Mouse (Mus musculus): Measurements from ENCODE around the gene Aacs.
A peak's percentile ranks its signal among the peaks of the same experiment; 100 is the strongest.
"Not testable (repeated sequence)": the region's sequence is repeated elsewhere in the genome, so short reads cannot be mapped to it uniquely, and the experiment has no call there.

Aacs gene

DNA sequence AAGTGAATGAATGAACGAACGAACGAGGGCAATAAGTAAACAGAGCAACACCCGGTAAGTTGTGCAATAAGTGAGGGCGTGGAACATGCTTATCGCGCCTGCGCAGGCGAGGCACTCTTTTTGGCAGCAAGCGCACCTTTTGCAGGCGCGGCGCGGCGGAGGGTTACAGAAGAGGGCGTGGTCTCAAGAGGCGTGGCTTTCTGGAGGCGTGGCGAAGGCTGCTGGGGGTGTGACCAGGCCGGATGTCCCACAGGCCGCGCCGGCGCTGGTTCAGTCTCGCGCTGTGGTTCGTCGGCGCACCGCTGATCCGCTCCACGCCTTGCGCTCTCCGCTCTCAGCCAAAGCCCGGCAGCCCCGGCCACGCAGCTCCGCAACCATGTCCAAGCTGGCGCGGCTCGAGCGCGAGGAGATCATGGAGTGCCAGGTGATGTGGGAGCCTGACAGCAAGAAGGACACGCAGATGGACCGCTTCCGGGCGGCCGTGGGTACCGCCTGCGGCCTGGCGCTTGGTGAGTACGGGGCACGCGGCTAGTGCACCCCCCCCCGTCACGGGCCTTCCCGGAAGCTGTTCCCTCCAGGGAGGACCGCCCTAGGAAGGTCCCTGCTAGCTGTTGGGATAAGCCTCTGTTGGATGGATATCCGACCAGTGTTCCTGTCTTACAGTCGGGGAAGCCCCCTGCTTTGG, at the start of gene Aacs:
Gene Aacs (plus strand): TSS at position 214 of the 685 bp plus-strand sequence.
- peak; percentile 97 to 98 for DNase-seq

DNA sequence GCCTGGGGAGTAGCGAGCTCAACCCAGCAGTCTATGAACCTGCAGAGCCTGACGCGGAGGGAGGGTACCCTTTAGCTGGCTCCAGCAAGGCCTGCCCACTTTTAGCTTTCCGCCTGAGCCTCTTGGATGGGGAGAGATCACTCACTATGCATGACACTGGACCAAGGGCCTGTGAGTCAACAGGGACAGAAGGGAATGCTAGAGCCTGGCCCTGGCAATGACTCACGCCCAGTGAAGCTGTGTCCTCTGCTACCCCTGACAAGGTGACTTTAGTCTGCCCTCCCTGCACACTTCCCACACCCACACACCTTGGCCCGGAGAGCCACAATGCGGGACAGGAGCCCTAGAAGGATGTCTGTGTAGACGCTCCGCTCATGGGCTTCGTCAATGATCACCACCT, 49.3 kb upstream of the Aacs start:
- no peak for DNase-seq

DNA sequence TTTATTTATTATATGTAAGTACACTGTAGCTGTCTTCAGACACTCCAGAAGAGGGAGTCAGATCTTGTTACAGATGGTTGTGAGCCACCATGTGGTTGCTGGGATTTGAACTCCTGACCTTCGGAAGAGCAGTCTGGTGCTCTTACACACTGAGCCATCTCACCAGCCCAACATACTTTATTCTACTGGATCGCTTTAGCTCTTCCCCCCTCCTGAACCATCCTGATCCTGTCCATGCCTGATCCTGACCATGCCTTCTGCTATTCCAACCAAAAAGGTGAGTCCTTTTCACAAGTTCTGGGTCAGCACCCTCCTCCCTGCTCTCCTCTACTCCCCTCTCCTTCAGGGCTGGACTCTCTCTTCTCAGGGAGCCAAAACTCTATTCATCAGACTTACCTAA, 43.3 kb upstream of the Aacs start:
- DNase-seq: not testable (repeated sequence)

DNA sequence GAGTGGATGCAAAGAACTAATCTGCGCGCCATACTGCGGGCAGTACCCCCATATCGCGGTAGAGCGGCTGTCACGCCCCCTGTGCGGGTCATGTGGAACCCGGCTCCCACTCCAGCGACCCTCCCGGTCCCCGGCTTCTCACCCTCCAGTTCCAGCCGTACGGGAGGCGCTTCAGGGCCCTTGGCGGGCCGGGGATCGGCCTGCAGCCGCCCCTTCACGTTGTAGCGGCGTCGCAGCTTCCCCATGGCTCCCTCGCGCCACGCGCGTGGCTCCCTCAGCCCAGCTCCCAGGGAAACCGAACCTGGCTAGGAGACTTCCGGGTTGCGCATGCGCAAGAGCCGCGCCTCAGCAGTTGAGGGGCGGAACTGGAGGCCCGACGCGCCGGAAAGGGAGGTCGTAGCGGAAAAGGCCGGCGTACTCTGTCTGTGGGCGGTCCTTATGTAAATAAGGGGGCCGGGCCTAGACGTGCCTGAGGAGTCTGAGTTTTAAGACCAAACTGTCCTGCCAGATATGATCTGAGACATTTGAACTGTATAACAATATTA, 41.7 kb upstream of the Aacs start, which contains the start of gene Dhx37:
Gene Dhx37 (minus strand): TSS at position 329 of the 545 bp plus-strand sequence.
- peak; percentile 93 to 96 for DNase-seq

DNA sequence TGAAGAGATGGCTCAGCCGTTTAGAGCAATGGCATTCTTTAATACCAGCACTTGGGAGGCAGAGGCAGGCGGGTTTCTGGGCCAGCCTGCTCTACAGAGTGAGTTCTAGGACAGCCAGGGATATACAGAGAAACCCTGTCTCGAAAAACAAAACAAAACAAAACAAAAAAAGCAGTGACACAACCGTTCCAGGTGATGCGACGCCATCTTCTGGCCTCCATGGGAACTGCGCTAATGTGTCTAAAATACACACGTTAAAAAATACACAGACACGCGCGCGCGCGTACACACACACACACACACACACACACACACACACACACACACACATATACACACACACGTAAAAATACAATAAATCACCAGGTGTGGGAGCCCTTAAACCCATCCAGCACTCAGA, 41.3 kb upstream of the Aacs start:
- DNase-seq: not testable (repeated sequence)

DNA sequence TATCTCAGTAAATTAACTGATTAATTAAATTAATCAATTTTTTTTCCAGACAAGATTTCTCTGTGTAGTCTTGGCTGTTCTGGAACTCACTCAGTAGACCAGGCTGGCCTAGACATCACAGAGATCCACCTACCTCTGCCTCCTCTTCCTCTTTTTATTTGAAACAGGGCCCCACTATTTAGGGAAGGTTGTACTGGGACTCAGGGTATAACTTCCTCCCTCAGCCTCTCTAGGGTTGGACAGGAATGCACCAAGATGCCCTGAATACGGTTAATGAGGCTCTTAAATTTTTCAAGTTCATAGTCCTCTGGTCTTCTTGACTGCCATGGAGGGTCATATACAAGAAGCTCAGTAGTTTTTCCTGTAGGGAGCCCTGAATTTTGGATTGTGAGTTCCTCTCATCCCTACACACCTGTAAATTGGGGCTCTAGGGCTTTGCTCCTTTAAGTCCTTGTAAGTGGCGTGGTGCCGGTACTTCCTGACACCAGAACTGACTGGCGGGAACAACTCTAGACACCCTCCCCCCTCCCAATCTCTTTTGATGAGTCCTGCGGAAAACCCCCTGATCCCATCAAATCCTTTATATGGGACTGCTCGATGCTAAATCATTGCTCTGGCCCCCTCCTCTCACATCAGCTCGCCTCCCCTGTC, 34.9 kb upstream of the Aacs start:
- DNase-seq: no peak

DNA sequence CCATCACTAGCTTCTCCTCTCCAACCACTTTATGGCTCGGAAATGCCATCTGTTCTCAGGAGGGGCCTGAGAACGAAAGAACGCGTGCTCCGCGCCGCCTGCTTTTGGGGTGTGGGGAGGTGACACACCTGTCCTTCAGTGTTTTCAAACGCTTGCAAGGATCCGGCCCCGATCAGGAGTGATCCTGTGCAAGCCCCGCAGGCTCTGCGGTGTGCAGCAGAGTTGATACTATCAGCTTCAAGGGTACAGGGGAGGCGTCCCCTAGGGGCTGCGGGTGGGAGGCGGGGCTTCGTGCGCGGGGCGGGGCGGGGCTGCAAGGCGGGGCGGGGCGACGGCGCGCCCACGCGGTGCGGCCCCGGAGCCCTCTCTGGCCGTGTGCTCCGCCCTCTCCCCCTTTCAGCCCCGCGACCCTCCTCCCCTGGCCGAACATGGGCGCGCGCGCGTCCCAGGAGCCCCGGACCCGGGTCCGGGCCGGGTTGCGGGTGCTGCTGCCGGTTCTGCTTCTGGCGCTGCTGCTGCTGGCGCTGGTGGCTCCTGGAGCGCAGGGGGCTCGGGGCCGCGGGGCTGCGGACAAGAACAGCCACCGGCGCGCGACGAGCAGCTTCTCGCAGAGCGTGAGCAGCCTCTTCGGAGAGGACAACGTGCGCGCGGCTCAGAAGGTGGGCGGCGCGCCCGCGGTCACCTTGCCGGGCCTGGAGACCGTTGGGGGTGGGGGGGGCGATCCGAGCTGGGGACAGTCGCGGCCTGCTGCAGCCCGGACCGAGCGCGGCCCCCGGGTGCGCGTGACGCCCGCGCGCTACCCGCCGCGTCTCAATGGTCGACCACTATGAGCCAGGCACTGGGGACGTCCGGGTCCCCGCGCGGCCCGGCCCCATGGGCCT, 34.1 kb upstream of the Aacs start, which contains the start of gene Bri3bp:
Gene Bri3bp (plus strand): TSS at position 335 of the 881 bp plus-strand sequence.
- peak; percentile 29 to 34 for DNase-seq

DNA sequence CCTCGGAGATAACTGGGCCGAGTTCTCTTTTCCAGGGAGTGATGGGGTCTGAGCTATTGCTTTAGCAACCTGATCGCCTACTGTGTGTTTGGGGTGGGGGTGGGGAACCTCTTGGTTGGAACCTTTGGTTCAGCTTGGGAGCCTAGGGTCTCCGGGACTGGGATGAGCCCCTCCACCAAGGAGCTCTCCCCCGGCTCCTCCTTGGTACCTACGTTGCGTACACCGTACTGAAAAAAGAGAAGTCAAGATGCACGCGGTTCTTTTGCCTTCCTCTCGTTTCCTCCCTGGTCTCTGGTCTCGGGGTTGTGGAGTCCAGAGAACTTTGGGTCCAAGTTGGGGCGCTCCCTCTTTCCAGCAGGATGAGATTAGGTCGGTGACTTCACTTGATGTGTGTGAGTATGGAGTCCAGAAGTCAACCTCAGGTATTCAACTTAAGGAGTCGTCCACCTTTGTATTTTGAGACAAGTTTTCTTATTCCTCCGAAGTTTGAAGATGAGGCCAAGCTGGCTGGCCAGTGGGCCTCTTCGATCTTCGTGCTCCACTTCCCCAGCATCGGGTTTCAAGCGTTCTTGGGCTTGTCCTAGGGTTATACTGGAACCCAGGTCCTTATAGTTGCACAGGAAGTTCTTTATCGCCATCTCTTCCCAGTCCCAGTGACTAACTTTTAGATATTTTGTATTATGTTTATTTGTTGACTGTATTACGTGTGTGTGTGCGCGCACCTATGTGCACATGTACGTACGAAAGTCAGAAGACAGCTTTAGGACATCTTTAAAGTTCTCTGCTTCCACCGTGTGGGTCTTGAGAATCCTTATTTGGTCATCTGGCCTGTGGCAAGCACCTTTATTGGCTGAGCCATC, 33.2 kb upstream of the Aacs start:
- DNase-seq: peak in 1 of 2 experiments; percentile 14

DNA sequence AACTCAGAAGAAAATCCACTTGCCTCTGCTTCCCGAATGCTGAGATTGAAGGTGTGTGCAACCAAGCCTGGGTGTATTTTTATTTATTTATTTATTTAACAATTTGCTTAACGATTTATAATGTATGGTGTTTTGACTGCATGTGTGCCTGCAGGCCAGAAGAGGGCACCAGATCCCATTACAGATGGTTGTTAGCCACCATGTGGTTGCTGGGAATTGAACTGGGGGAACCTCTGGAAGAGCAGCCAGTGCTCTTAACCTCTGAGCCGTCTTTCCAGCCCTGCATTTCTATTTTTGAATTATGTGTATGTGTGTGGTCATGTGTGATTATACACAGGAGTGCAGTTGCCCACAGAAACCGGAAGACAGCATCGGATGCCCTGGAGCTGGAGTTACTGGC, 32.3 kb upstream of the Aacs start:
- no peak for DNase-seq

DNA sequence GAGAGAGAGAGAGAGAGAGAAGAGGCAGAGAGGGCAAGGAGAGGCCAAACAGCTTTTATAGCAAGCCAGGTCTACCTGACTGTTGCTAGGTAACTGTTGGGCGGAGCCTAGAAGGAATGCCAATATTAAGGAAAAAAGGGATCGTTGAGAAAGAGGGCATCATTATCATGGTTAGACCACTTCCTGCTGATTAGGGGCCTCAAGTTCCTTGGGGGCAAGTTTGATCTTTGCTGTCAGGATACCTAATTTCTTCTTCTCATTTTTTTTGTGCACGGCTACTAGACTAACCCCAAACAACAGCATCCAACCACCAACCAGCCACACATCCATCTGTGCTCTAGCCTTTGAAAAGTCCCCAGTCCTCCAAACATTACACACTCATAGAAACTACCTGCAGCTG, 31.7 kb upstream of the Aacs start:
- no peak for DNase-seq

DNA sequence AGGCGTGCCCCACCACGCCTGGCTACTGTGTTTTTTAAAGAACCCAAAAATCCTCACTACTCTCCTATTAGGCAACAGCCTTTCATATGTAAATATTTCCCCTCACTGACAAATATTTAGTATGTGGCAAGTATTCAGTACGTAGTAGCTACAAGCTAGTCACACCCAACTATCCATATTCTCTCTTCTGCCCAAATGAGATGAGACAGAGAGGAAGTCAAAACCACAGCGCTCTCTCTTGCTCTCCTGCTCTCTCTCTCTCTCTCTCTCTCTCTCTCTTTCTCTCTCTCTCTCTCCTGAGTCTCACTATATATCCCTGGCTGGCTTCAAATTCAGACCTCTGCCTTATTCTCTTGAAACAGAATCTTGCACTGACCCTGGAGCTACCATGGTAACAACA, 31.1 kb upstream of the Aacs start:
- DNase-seq: no peak

DNA sequence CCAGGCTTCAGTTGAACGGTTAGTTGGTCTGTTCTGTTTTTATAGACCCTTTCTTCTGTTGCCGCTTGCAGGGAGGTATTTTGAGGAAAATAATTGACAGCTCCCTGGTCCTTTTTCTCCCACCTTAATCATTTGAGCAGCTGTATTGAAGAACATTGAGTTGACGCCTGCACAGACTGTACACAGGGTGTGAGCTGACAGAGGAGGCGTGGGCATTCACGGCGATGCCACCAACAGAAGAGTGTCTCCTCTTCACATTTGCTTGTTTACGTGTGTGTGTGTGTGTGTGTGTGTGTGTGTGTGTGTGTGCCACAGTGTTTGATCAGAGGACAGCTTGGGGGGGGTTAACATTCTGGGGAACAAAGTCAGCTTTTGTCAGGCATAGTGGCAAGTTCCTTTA, 29.3 kb upstream of the Aacs start:
- no peak for DNase-seq

DNA sequence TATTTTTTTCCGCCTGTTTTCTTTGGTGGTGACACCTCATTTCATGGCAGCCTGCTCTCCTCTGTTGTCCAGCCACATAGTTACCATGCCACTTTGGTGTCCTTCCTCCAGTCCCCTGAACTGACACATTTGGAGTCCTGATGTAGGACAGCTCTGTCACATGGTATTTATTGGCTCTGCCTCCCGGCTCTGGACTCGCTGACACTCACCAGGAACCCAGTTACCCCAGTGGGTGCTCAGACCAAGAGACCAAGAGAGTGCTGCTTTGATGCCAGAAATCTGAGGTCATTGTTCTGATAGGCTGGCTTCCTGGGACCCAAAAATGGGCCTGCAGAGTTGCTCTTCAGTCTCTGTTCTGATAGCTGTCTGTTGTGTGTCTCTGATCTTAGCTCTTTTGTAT, 27.6 kb upstream of the Aacs start:
- DNase-seq: no peak

DNA sequence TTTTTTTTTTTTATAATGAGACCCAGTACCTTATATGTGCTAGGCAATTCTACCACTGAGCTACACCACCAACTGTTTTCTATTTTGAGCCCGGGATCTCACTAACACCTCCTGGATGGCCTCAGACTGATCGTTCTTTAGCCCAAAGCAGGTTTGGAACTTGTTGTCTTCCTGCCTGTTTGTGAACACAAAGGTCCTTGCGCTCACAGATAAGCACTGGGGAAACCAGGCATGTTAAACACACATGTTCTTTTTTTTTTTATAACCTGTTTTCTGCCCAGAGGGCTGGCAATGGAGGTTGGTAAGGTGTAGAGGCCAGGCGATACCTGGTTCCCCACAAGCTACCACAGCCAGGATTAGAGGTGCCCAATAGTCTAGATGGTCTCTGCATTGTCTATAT, 27.0 kb upstream of the Aacs start:
- DNase-seq: no peak

DNA sequence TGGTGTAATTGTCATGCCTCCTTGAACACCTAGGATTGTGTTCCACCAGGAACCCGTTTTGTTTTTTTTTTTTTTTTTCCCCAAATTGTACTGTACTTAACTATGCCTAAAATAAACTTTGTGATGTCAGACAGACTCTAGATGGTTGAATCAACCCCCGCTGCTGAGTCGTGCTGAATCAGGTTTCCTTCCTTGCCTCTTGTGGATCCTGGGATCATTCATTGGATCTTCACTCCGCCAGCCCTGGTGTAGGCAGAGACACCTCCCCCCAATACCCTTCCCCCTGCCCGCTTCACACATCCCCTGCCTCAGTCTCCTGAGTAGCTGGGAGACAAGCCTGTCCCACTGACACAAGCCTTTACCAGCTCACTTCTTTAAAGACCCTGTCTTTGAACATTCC, 26.3 kb upstream of the Aacs start:
- DNase-seq: no peak

DNA sequence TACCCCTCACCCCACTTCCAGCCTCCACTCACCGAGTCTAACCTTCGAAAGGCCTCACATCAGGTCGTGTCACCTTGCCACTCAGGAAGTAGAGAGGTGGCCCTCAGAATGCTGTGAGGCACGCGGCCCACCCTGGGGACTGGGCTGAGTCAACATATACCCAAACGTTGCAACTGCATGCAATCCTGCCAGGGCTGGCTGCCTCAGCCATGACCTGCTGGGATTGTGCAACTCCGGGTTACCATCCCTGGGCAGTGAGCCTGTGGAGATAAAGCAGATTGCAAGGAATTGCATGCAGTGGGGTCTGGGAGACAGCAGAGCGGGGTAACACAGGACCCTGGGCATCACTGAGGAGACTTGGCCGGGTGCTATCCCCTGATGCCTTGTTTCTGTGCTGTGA, 23.0 kb upstream of the Aacs start:
- DNase-seq: no peak

DNA sequence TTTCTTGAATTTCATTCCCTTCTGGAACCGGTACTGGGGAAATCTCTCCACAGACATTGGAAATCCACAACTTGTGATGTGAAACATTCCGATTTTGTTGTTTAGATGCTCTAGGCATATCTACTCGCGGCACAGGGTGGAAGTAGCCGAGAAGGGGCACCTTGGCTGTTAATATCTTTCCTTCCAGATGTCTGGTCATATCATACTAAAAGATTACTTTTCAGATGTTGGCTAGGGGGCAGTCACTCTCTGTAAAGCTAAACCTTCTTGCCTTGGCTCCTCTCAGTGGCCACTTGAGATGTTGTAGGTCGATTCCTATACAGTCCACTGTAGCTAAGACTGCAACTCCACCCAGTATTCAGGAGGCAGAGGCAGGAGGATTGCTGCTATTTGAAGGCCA, 19.5 kb upstream of the Aacs start:
- no peak for DNase-seq

DNA sequence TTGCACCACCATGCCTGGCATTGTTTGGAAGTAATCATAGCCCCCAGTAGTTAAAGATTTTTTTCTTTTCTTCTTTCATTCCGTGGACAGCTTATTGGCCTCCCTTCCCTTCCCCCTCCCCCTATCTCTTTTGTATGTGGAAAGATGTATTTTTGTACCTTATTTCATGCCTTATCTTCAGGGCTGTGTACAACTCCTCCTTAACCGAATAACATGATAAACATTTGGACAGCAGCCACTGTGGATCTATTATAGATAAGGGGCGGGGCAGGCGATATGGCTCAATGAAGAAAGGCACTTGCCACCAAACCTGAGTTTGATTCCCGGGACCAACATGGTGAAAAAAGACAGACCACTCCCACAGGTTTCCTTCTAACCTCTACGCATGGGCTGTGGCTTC, 18.1 kb upstream of the Aacs start:
- DNase-seq: no peak

DNA sequence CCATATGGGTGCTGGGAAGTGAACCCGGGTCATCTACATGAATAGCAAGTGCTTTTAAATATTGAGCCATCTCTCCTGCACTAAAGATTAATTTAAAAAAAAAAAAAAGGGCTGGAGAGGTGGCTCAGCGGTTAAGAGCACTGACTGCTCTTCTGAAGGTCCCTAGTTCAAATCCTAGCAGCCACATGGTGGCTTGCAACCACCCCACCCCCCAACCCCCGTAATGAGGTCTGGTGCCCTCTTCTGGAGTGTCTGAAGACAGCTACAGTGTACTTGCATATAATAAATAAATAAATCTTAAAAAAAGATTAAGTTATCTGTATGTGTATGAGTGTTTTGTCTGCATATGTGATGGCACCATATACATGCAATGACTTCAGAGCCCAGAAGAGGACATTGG, 15.0 kb upstream of the Aacs start:
- no peak for DNase-seq

DNA sequence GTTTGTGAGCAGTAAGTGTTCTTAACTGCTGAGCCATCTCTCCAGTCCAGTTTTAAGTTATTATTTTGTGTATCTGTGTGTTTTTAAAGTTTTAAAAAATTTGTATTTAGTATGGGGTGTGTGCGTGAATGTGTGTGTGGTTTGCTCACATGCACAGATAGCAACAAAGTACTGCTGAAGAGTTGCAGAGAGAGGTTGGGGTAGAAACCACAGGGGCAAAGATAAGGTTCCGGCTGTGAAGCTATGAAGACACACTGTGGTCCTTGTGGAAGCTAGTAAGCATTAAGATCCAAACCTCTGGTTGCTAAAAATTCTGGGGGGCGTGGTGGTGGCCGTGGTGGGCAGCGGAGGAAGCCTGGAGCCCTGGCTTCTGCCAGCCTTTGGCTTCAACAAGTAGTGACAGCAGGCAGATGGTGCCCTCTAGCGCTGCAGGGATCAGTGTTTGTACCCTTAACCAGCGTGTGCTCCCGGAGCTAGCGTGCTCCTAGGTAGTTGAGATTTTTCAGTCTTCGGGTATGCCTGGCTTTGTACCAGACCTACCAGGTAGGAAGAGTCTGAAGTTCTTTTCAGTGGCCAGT, 13.7 kb upstream of the Aacs start:
- DNase-seq: peak in 1 of 2 experiments; percentile 54

DNA sequence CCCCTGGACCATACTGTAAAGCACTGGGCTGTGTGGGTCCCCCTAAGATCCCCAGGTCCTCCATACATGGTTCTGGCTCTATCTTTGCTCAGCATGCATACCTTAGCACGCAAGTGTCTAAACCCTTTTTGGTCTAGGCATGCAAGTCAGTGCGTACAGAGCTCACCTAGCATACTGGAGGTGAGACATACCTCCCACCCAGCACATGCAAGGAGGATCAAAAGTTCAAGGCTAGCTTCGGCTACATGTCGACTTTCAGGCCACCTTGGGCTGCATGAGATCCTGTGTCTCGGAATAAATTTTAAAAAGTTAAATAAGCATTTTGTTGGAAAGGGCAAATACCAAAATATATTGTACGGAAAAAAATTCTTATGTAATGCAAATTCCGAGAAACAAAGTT, 10.4 kb upstream of the Aacs start:
- DNase-seq: no peak

DNA sequence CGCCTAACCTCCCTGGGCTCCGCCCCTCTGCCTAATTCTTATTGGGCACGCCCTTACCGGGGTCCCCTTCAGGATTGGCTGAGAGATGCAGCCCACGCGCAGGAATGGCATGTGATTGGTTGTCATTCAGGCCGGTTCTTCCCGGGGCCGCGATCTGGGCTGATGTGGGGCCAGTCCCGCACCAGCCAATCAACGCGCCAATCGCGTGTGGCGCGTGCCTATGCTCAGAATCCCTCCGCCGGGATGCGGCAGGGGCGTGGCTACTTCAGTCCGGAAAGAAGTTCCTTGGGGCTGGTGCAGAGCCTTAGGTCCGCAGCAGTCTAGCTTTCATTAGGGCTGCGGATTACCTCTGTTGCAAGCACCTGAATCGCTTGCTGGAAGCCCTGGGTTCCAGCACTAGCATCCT, 9.9 kb upstream of the Aacs start:
- peak; percentile 97 to 98 for DNase-seq

Measured in lung, adult 18-20 months (tissue).